20 mouse cellular contexts compared by ENCODE assay signal in genomic region chr9:66243240-66243639, GRCm38 (mm10).
A peak's percentile ranks its signal among the peaks of the same experiment; 100 is the strongest.
DNase-seq lines count a peak whose midpoint lies in the region; ATAC-seq and TF ChIP-seq lines count a peak whose summit lies in the region.
"Had no signal": no experiment of that assay in that cellular context is flagged by ENCODE, and none has a peak within 500 bp of the region (broad histone marks: within the 10 kb centered on the region; RNA-seq: fewer than 3 reads in every experiment).

No protein-coding gene starts in this region.

- H3K27me3 ChIP-seq in lung, embryonic 14.5 days (ENCODE audit: insufficient read depth, low read length), result no peaks in the 10 kb centered on the region
- H3K27me3 ChIP-seq in midbrain, embryonic 13.5 days, result no peaks in the 10 kb centered on the region
- H3K27me3 ChIP-seq: CH12.LX had no signal

- no peak for ATAC-seq in lung, embryonic 14.5 days (ENCODE audit: insufficient read depth)
- no peak for ATAC-seq in megakaryocyte, adult 5-6 weeks (ENCODE audit: poor library complexity, severe bottlenecking)
- ATAC-seq in midbrain, embryonic 13.5 days, result no peak
- ATAC-seq: forebrain, embryonic 16.5 days had no signal

- WGBS in lung, embryonic 14.5 days, result 51% methylated on average over 4 of the region's 4 CpGs
- 53% methylated on average over 4 of the region's 4 CpGs for WGBS in lung, adult 2 months
- WGBS in midbrain, embryonic 13.5 days, result 80% methylated on average over 4 of the region's 4 CpGs

- H3K9me3 ChIP-seq in lung, embryonic 14.5 days (ENCODE audit: low read depth, low read length), result no peaks in the 10 kb centered on the region
- H3K9me3 ChIP-seq in midbrain, embryonic 13.5 days, result no peaks in the 10 kb centered on the region
- H3K9me3 ChIP-seq: embryonic facial prominence, embryonic 10.5 days; hindbrain, embryonic 10.5 days; limb, embryonic 10.5 days had no signal

- H3K36me3 ChIP-seq in lung, embryonic 14.5 days (ENCODE audit: insufficient read depth), result no peaks in the 10 kb centered on the region
- H3K36me3 ChIP-seq in midbrain, embryonic 13.5 days, result no peaks in the 10 kb centered on the region
- H3K36me3 ChIP-seq: embryonic facial prominence, embryonic 10.5 days; hindbrain, embryonic 10.5 days; limb, embryonic 10.5 days had no signal

- no peak for TF ChIP-seq POLR2A in lung, adult 2 months (IDR thresholded peaks at IDR 0.05; ENCODE audit: borderline replicate concordance, extremely low read depth, low read depth, low read length)

- 0 out of 2 replicates have a peak, but pooled peaks cover 5% of the 10 kb centered on the region for H3K4me1 ChIP-seq in lung, embryonic 14.5 days (ENCODE audit: insufficient read depth)
- H3K4me1 ChIP-seq in lung, adult 2 months (ENCODE audit: control insufficient read depth, insufficient read depth, low read length), result peaks cover 34% of the 10 kb centered on the region
- H3K4me1 ChIP-seq in midbrain, embryonic 13.5 days (replicated peaks), result no peaks in the 10 kb centered on the region

- no peak overlapping the region for H3K27ac ChIP-seq in lung, embryonic 14.5 days (ENCODE audit: low read depth)
- H3K27ac ChIP-seq in midbrain, embryonic 13.5 days, result no peak overlapping the region
- H3K27ac ChIP-seq: embryonic facial prominence, embryonic 10.5 days; hindbrain, embryonic 10.5 days; limb, embryonic 10.5 days; liver, embryonic 14.5 days; macrophage had no signal

- TF ChIP-seq CTCF in lung, embryonic 14.5 days (IDR thresholded peaks at IDR 0.05; ENCODE audit: low read depth), result no peak
- no peak for TF ChIP-seq CTCF in lung, adult 2 months (IDR thresholded peaks at IDR 0.05; ENCODE audit: insufficient read depth, low read length)

- H3K4me3 ChIP-seq in lung, embryonic 14.5 days (ENCODE audit: low read depth, low read length), result no peak overlapping the region
- no peak overlapping the region for H3K4me3 ChIP-seq in lung, adult 2 months (replicated peaks; ENCODE audit: extremely low read depth, low read depth, low read length)
- H3K4me3 ChIP-seq in midbrain, embryonic 13.5 days (replicated peaks), result no peak overlapping the region
- H3K4me3 ChIP-seq: embryonic facial prominence, embryonic 10.5 days; erythroblast, embryonic 14.5 days; hindbrain, embryonic 10.5 days; limb, embryonic 10.5 days had no signal

- peak; percentile 40 for DNase-seq in gastrocnemius, adult 18-20 months (ENCODE audit: low spot score)
- no peak for DNase-seq in gastrocnemius, postnatal 4 days (ENCODE audit: low spot score in 2 of 2)
- DNase-seq in lung, embryonic 14.5 days, result peak; percentile 32
- no peak for DNase-seq in lung, adult 2 months
- peak; percentile 60 to 71 for DNase-seq in heart, adult 9 months (ENCODE audit: low spot score in 2 of 2)
- peak; percentile 68 for DNase-seq in kidney, postnatal 14 days
- DNase-seq: cerebellum, adult 11 months; cerebellum, postnatal 36 days; midbrain, embryonic 14.5 days; right cerebral cortex, postnatal 25 days had no signal

- no peak overlapping the region for H3K9ac ChIP-seq in lung, embryonic 14.5 days
- no peak overlapping the region for H3K9ac ChIP-seq in midbrain, embryonic 13.5 days (replicated peaks)
- H3K9ac ChIP-seq: liver, embryonic 14.5 days had no signal

- H3K4me2 ChIP-seq in lung, embryonic 14.5 days, result no peak overlapping the region
- no peak overlapping the region for H3K4me2 ChIP-seq in midbrain, embryonic 13.5 days (replicated peaks)

Comparison
In these comparisons a context has a peak if more than half of its experiments do, and no peak if none do; other contexts are left out.
1. DNase-seq: peak in gastrocnemius, adult 18-20 months (single experiment), lung, embryonic 14.5 days (single experiment), heart, adult 9 months (2 of 2) and kidney, postnatal 14 days (single experiment); none in gastrocnemius, postnatal 4 days (0 of 2) and lung, adult 2 months (single experiment).